Mouse (Mus musculus) thymus, adult 18-20 months (tissue): Measurements from ENCODE around the gene Ctso.
A peak's percentile ranks its signal among the peaks of the same experiment; 100 is the strongest.

ENCODE experiments used
- DNase-seq, 2 experiments: peaks; one replicate each; pipeline ENCODE4 v3.0.0; 2022; ENCODE audit warnings: mixed read lengths in 2 of 2

Ctso gene

DNA sequence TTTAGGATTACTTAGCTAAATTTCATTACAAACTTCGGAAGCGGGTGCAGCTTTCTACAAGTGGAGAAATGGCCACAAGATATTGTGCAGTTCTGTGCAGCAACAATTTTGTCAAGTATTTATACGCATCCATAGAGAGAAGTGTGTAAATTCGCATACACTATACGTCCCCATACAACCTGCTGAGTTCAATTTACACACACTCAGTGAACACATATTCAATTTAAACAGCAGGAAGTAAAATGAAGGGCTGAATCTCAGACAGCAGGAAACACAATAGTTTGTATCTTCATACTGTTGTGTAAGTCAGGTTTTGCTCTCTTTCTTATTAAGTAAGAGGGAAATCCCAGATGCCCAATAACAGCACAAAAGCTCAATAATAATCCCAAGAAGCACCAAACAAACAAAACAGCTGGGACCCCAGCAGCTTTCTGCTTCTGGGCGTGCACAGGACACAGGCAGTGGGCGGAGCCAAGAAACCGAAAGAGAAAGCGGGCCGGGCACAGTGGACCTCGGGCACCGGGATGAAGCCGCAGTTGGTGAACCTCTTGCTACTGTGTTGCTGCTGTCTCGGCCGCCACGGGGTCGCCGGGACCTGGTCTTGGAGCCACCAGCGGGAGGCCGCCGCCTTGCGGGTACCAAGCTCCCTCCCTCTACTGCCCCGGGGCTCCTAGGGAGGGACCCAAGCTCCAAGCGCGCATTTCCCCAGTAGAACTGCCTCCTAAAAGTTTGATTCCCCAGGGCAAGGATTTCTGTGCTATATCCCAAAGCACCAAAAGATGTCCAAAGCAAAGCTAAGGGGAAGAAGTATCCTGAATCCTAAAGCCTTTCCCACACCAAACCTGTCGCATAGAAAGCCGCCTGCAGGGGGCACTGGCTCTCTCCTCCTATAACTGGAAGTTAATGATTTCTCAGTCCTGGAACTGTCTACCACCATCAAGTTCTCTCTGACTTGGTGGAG, at the start of gene Ctso:
Gene Ctso, plus strand, starts transcription at position 461 of the 961 bp plus-strand sequence.
- DNase-seq, result peak; percentile 75 to 77

- no peak for DNase-seq
Observed at GRCm38 (mm10) chr3:81883916-81884315, 48.5 kb upstream of the Ctso start.

DNA sequence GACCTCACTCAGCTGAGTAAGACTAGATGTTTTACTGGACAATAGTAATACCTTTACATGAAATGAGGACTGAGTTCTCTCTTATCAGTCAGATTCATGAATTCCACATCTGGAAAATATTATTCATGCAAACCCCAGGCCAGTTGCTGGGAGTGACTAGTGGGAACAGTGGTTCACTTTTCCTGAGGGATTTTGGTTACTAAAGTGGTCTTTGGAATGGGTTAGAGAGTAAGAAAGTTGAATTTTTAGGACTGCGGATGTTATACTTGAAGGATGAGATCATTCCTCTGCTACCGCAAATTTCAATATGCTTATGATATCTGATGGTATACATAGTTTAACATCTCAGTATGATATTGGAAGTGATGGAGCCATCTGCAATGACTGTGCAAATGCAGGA, 46.8 kb upstream of the Ctso start:
- no peak for DNase-seq

DNA sequence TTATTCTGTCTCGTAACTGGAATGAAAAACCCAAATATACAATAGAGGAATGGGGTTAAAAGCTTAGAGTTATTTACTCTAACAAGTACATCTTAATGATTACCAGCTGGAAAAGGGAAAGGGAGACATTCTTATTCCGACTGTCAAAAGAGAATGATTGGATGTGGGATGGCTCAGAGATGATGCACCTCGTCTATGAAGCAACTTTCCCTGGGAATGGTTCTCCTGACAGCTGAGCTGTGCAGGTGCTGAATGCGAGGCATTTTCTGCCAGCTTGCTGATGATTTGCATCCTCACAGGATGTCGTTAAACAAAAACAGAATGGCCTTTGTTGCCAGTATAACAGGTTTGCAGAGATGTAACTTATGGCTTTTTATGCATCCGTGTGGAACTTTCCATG, 43.3 kb upstream of the Ctso start:
- DNase-seq, result no peak

- DNase-seq, result no peak
Observed at GRCm38 (mm10) chr3:81910286-81911036, 21.9 kb upstream of the Ctso start.

DNA sequence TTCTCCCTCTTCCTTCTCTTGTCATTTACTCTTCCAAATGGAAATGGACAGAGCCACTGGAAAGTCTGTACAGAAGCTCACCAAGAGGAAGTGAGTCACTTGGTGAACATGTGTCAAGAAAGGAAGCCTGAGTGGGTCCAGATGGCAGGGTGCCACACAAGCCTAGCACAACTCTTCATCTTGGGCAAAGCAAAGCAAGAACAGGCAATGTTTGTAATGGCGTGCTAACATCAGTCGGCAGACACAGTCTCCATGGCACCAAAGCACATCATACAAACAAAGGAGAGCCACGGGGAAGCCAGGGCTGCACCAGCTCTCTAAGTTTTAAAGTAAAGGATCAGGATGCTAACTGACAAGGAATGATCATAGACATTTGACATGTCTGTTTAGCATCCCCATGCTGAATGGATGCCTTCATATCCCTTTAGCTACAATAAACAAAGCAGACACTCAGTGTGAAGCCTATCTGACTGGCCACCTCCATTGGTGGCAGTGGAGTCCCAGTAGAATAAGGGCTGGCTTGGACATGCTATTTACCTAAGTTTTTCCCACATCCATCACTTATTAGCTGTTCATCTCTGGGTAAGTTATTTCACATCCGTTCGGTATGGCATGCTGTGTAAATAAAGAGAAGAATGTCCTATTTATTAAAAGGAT, 16.2 kb upstream of the Ctso start:
- no peak for DNase-seq

DNA sequence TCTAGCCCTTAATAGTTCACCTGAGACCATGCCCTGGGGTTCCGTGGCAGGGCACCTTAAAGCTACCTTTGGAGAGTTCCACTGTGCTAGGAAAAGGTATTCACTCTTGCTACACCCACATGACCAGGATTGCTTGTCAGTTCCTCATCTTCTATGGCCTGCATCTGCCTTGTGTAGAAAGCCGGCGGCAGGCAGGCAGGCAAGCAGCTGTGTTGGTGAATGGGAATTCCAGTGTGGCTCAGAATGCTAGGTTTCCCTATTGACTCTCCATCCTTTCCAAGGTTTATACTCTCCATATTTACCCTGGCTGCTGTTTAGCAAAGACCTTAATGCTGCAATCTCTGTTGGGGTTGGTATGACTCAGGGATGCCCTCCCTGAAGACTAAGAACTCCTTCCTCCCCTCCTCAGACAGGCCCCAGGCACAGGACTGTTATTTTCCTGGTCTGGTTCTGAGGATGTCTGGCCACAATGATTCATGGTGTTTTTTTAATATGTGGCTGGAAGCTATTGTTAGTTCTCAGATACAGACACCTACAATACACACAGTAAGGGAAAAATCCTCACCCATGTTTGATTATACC, 15.0 kb upstream of the Ctso start:
- DNase-seq, result no peak

DNA sequence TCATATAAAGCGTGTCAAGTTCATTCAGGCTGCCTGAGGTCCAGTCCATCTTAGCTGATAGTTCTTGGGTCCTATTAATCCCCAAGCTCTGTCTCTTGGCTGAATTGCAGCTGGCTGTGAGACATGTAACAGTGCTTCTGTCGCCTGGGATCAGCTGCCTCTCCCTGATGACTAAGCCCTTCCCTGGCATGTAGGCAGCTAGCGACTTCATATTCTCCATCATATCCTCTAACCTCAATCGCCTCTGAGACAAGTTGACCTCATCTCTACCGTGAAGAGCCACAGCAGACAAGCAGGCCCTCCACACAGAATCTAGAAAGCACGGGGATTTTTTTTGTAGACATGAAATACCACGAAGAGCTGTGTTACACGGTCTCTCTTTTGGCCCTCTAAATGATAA, 14.2 kb upstream of the Ctso start:
- no peak for DNase-seq

DNA sequence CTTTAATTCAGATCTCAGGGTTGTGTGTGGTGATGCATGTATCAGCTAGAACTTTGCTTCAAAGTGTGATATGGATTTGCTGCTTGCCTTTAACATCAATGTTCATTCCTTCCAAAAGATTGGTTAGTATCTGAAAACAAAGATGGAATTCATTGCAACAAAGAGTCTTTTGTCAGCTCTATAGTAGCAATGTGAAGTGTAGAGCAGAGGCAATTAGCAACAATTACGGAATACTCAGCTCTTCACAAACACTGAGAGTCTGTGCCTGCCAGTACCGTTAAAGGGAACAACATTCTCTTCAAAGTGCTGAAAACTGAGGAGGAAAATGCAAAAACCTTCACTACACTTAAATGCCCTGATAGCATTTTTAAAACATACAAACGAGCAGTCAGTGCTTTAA, 12.7 kb upstream of the Ctso start:
- no peak for DNase-seq

DNA sequence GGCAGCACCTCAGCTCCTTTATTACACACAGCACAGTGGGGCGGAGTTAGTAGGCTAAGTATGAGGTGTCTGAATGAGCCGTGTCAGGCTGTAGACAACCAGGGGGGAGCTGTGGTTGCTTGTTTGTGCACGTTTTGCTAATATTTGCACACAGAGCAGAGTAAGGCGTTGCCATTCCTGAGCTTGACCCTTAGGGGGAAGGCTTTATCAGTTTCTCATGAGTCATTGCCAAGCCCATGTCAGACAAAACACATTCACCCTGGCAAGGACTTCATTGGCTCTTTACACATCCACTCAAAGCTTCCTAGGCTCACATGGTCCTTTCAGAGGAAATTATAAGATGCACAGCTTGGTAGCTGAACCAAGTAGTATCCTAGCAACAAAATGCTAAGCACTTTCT, 9.5 kb upstream of the Ctso start:
- DNase-seq, result no peak

DNA sequence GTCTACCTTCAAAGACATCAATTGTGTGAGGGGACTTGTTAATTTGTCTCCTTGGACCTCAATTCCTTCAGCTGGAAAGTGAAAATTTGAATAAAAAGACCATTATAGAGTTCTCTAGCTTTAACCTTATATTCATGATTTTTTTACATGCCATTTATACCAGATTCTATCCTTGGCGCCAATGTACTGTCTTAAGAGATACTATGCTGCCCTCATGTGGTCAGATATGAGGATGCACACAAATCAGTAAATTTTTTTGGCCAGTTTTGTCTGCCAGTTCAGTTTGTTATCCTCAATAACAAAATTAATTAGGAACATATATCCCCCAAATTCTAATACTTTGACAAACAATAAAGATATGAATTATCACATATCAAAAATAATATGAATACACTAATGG, 7.5 kb upstream of the Ctso start:
- DNase-seq, result no peak

- DNase-seq, result peak; percentile 30 to 48
Observed at GRCm38 (mm10) chr3:81925856-81926255, 6.5 kb upstream of the Ctso start.

DNA sequence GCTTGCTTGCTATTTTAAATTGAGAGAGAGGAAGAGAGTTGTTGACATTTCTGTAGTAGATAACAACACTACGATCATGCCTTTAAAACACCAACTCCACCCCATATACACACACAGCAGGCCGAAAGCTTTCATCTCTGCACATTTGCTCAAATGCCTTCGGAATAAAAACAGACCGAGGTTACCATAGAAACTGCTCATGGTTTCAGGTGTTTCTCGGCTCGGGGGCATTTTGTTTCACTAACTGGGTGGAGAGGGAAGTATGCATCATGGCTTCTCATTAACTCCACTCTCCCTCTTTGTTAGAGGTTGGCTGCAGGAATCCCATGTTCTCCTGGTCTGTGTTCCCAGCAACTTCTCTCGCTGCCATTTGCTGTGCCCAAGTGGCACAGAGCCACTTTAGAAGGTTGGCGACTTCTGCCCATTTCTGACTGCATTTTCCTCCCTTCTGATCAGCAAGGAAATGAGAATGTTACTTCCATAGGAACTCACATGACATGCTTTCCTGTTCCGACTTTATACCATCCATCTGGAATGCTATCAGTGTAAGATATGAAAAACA, 5.6 kb upstream of the Ctso start:
- DNase-seq, result no peak

DNA sequence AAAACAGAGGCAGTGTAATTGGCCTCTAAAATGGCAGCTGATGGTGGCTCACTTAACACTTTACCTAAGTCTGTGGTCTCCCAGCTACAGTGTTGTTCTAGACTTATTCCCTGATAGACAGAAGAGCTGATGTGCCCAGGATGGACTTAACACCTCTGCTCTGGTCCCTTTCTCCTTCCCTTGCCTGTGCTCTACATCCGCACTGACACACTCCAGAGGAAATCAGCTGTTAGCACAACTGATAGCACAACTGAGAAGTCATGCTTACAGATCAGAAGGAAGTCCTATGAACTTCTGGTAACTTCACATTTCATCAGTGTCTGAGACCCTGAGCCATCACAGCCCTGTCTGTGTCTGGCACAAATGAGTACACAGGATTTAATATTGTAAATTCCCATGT, 3.3 kb upstream of the Ctso start:
- no peak for DNase-seq

GRCm38 (mm10) chr3:81931695-81932094, 706 bp upstream of the Ctso start:
- DNase-seq, result no peak

GRCm38 (mm10) chr3:81933348-81933747, 947 bp downstream of the Ctso start:
- no peak for DNase-seq

GRCm38 (mm10) chr3:81938924-81939323, 6.5 kb downstream of the Ctso start:
- DNase-seq, result no peak

- DNase-seq, result no peak
Observed at GRCm38 (mm10) chr3:81942341-81942740, 9.9 kb downstream of the Ctso start.

GRCm38 (mm10) chr3:81943097-81943496, 10.7 kb downstream of the Ctso start:
- DNase-seq, result no peak

GRCm38 (mm10) chr3:81944851-81945393, 12.5 kb downstream of the Ctso start:
- no peak for DNase-seq

DNA sequence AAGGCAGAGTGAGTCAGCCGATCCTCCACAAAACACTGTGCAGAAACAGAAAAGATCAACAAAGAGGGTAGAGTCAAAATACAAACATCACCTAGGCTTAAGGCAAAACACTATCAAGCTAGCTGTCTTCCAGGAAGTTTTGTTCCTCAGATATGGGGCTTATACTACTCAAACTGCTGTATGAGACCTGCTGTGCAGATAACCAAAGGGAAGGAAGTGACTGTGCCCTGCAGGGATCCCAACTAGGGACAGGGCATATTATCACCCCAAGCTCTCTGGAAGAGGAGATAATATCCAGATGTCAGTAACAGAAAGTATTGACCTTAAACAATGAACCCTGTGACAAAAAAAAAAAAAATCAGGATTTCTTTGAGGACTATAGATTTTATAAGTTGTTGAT, 16.6 kb downstream of the Ctso start:
- DNase-seq, result no peak

DNA sequence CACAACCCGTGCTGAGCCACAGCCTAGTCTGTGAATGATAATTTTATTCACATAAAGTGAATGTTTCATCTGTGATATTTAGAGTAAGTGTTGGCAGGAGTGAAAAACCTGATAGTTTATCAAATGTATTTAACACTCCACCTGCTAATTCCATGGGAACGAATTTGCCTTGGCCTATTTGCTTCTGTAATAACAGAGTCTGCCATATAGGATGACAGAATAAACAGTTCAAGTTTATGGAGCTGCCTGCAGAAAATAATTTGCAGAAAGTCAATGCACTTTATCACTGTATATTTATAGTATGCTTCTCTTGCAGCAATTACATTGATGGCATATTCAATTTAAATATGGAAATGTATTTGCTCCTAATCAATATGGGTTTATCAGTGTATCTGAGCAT, 19.4 kb downstream of the Ctso start:
- DNase-seq, result no peak
